Mouse (Mus musculus) G1E (cell line): ENCODE measurements around the gene Wfdc10. TPM values are rescaled to one million over a fixed set of nuclear protein-coding genes. Genes with fewer than 3 reads are reported as not detected.
A peak's percentile ranks its signal among the peaks of the same experiment; 100 is the strongest.

Experiments used
- ATAC-seq: 2 replicates; pipeline ENCODE4 v1.8.0; 2016; ENCODE audit warnings: mild to moderate bottlenecking; ENCODE audit not compliant: insufficient number of reproducible peaks, poor library complexity, low FRiP score, severe bottlenecking; ENCODE audit errors: extremely low read depth
- DNase-seq: peaks from one replicate; pipeline ENCODE4 v3.0.0; 2012; ENCODE audit warnings: low spot score
- H3K27me3 ChIP-seq: 2 replicates; pipeline ENCODE4 v1.6.1; 2012; ENCODE audit warnings: mild to moderate bottlenecking, low read length, inconsistent platforms; ENCODE audit not compliant: insufficient read depth
- H3K36me3 ChIP-seq: replicated peaks from 2 replicates; pipeline ENCODE3; 2012; ENCODE audit warnings: mild to moderate bottlenecking, inconsistent platforms
- H3K4me1 ChIP-seq: 2 replicates; pipeline ENCODE4 v1.6.1; 2012; ENCODE audit warnings: low read depth, low read length, inconsistent platforms, mixed read lengths; ENCODE audit not compliant: insufficient read depth
- H3K4me3 ChIP-seq: 2 replicates; pipeline ENCODE4 v1.5.1; 2012; ENCODE audit warnings: low read depth, mild to moderate bottlenecking, inconsistent platforms, low read length, moderate library complexity, mixed read lengths
- H3K9me3 ChIP-seq: replicated peaks from 2 replicates; pipeline ENCODE4 v1.6.1; 2012; ENCODE audit warnings: inconsistent platforms
- CTCF ChIP-seq: IDR thresholded peaks from 2 replicates; pipeline ENCODE4 v1.5.1; 2012; ENCODE audit warnings: low read depth, low read length, inconsistent platforms, mixed read lengths
- GATA1 ChIP-seq: IDR thresholded peaks from 2 replicates; pipeline ENCODE4 v1.6.1; 2012; ENCODE audit warnings: borderline replicate concordance, low read length, inconsistent platforms, mixed read lengths
- GATA2 ChIP-seq: IDR thresholded peaks from 2 replicates; pipeline ENCODE4 v1.6.1; 2012; ENCODE audit warnings: low read depth, low read length, inconsistent platforms, borderline replicate concordance
- POLR2AphosphoS5 ChIP-seq: IDR thresholded peaks from 2 replicates; pipeline ENCODE4 v1.6.1; 2012; ENCODE audit warnings: low read depth, low read length, inconsistent platforms; ENCODE audit not compliant: insufficient replicate concordance
- TAL1 ChIP-seq: conservative IDR thresholded peaks from 2 replicates; pipeline ENCODE4 v1.6.1; 2012; ENCODE audit warnings: low read depth, low read length, inconsistent platforms, mixed read lengths
- polyA plus RNA-seq: library from polyadenylated mRNA; stranded (reverse); fragments of >175 nt; gene quantifications from 2 replicates; pipeline ENCODE4 v1.2.3, GENCODE M21; 2012
- total RNA-seq, 2 experiments: library from RNA; stranded (forward) in 1 of 2; stranded (reverse) in 1 of 2; fragments of 200-1000 nt in 1 of 2; fragments of >200 nt in 1 of 2; fragmentation: Nextera tagmentation in 1 of 2; gene quantifications; 2 replicates each; pipeline ENCODE4 v1.2.3; 2014 to 2017

The Wfdc10 gene
- total and polyA plus RNA-seq, 3 experiments, result not detected

DNA sequence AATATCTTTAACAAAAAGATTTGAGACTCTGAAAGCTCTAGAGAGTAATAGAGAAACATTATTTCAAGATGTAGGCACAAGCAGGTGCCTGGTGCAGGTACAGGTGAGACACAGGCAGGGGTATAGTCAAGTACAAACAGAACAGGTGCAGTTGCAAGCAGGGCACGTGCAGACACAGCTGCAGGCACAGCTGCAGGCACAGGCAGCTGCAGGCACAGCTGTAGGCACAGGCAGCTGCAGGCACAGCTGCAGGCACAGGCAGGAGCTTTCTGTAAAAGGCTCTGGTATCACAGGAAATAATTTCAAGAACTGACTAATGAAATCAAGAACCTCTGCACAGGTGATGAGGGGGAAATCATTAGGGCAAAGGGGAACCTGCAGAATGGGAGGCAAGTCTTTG, 15.1 kb downstream of the Wfdc10 start:
- Histone ChIP-seq H3K9me3 (peaks cover 10% of the 10 kb centered on the region), H3K4me3 (no peak overlapping the region), H3K27me3 (no peaks in the 10 kb centered on the region), H3K36me3 (no peaks in the 10 kb centered on the region), H3K4me1 (no peaks in the 10 kb centered on the region; the same call in 1 of the 2 replicates)
- ATAC-seq (no peak), DNase-seq (no peak)
- TF ChIP-seq TAL1, result no peak
- no peak for TF ChIP-seq POLR2AphosphoS5
- no peak for TF ChIP-seq CTCF
- TF ChIP-seq GATA2, result no peak
- no peak for TF ChIP-seq GATA1

DNA sequence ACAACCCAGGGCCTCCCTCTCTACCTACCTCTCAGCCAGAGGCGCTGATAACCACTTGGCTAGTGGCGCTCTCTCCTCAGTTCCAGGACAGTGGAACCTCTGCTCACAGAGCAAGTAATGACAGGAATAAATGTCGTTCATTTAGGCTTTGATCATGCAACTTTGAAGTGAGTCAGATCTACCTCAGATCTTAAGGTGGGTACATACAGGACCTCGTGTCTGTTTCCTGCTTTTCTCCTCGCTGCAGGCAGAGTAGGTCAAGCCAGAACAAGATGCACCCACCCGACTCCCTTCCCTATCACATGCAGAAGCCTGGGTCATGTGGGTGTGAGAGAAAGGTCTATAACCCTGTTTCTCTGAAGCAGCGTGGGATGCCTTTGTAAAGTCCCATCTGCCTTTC, 18.1 kb downstream of the Wfdc10 start, which contains the start of gene Wfdc11:
Gene Wfdc11 (minus strand): TSS at position 101 of the 400 bp plus-strand sequence.
- DNase-seq (no peak), ATAC-seq (no peak)
- Histone ChIP-seq H3K9me3 (peaks cover 5% of the 10 kb centered on the region; the same call in 1 of the 2 replicates), H3K4me3 (no peak within 1 kb of the TSS), H3K27me3 (no peaks in the 10 kb centered on the region), H3K4me1 (peaks cover 4% of the 10 kb centered on the region), H3K36me3 (no peaks in the 10 kb centered on the region)
- TF ChIP-seq POLR2AphosphoS5, result no peak
- no peak for TF ChIP-seq TAL1

DNA sequence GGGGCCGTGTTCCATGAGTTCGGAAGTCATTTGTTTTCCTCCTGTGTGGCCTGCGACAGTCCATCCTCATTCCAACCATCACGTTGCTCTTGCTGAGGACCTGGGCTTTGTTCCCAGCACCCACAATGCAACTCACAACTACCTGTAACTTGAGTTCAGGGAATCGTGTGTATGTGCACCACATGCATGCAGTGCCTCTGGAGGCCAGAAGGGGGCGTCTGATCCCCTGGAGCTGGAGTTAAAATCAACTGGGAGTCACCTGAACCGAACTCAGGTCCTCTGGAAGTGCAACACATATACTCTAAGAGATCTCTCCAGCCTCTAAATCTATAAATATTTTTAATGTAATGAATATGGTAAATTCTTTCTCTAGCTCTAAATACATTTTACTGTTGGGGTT, 20.3 kb downstream of the Wfdc10 start:
- DNase-seq (no peak), ATAC-seq (no peak)

DNA sequence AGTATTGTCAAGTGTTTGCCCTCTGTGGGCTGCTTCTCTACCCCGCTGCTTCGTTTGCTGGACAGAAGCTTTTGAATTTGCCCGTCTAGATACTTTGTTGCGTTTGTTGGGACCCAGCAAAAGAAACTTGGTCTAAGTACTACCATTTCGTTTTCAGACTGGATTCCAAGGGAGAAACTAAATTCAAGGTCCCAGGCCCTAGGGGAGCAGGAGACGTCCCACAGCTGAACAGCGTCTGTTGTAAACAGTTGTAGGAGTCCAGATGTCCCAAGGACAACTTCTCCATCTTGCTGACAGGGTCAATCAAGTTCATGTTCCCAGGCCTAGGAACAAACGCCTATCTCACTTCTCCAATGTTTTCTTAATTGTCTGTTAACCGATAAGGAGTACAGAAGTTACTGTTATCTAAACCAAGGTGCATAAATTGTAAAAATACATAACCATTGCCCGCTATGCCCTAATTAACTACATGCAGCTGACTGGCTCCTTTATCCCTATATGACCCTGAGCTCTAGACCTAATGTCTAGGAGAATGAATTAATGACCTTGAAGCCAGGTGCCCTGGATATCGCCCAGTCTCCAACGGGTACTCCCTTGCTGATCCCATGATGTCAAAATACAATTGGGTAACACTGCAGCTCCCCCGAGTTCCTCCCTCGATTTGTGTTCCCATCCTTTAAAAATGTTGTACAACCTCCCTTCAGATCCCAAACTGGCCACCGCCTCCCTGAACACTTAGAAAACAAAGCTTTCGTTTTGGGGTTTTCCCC, 21.3 kb downstream of the Wfdc10 start:
- Histone ChIP-seq H3K27me3 (no peaks in the 10 kb centered on the region), H3K9me3 (peaks cover 5% of the 10 kb centered on the region; the same call in 1 of the 2 replicates), H3K36me3 (no peaks in the 10 kb centered on the region), H3K4me1 (peaks cover 7% of the 10 kb centered on the region), H3K4me3 (no peak overlapping the region)
- TF ChIP-seq TAL1 (peak; percentile 33; the same call in 1 of the 2 replicates), CTCF (no peak)
- ATAC-seq (peak; percentile 73; the same call in 1 of the 2 replicates), DNase-seq (no peak)

More for the DNA sequence above, 20.3 kb downstream of the Wfdc10 start:
- TF ChIP-seq GATA1 (no peak), TAL1 (no peak), POLR2AphosphoS5 (no peak), GATA2 (no peak), CTCF (no peak)
- Histone ChIP-seq H3K4me1 (peaks cover 7% of the 10 kb centered on the region), H3K27me3 (no peaks in the 10 kb centered on the region), H3K9me3 (peaks cover 5% of the 10 kb centered on the region; the same call in 1 of the 2 replicates), H3K36me3 (no peaks in the 10 kb centered on the region), H3K4me3 (no peak overlapping the region)

DNA sequence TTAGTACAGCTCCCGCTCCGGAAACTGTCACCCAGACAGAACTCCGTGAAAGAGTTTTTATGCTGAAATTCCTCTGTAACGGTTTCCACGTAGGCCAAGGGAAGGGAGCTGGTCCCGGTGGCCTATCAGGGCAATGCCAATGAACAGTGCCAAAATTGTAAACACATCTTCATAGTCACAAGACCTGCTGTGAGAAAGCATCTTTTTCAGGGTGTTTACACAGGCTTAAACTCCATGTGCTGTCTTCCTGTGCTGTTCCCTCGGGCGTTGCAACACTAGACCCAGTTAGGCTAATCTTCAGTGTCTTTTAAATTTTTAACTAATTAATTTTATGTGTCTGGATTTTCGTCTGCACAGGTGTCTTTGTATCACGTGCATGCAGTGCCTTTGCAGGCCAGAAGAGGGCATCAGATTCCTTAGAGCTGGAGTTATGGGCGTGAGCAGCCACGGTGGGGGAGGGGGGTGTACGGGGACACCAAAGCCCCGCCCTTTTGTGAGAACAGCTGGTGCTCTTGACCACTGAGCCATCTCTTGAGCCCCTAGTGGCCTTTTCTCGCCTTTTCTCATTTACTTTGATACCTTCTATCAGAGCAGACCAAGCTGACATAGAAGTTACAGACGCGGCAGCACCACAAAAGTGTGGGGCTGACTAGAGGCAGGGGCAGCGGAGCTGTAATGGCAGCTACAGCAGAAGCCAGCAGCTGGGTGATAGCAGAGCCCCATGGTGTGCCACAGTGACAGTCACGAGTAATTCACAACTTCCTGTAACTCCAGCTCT, 23.2 kb downstream of the Wfdc10 start:
- no peak for TF ChIP-seq CTCF
- TF ChIP-seq GATA2, result no peak
- TF ChIP-seq POLR2AphosphoS5, result no peak
- TF ChIP-seq GATA1, result no peak
- no peak for TF ChIP-seq TAL1
- Histone ChIP-seq H3K4me1 (peaks cover 7% of the 10 kb centered on the region), H3K4me3 (no peak overlapping the region), H3K9me3 (peaks cover 2% of the 10 kb centered on the region; the same call in 1 of the 2 replicates), H3K36me3 (no peaks in the 10 kb centered on the region), H3K27me3 (no peaks in the 10 kb centered on the region)
- ATAC-seq, result peak; percentile 48; the same call in 1 of the 2 replicates
- DNase-seq, result no peak

DNA sequence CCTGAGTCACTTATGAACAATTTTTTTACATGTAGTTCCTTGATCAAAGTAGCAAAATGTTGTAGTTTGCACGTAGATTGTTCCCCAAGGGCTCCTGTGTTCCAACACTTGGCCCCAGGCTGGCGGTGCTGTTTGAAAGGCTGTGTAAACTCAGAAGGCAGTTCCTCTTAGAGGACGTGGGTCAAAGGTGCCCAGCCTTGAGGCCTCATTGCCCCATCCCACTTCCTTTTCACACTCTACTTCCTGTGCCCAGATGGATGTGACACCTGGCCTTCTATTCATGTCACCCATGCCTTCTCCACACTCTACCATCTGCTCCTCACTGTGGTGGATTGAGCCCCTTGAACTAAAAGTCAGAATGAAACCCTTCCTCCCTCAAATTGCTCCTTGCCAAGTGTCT, 24.1 kb downstream of the Wfdc10 start:
- Histone ChIP-seq H3K4me3 (no peak overlapping the region), H3K9me3 (peaks cover 2% of the 10 kb centered on the region; the same call in 1 of the 2 replicates), H3K4me1 (peaks cover 7% of the 10 kb centered on the region), H3K27me3 (0 out of 2 replicates have a peak, but pooled peaks cover under 1% of the 10 kb centered on the region), H3K36me3 (no peaks in the 10 kb centered on the region)
- TF ChIP-seq CTCF (no peak), TAL1 (no peak)
- DNase-seq, result no peak
- no peak for ATAC-seq
